Mouse (Mus musculus) E14TG2a.4 (cell line): ENCODE measurements around the gene Kcnip4.

Source experiments
- CTCF ChIP-seq: conservative IDR thresholded peaks from 2 replicates; pipeline ENCODE4 v1.5.1; 2014; ENCODE audit warnings: low read length
- NANOG ChIP-seq: IDR thresholded peaks from 2 replicates; pipeline ENCODE4 v1.6.1; 2014; ENCODE audit warnings: borderline replicate concordance, low read length, mixed read lengths
- POU5F1 ChIP-seq: IDR thresholded peaks from 2 replicates; pipeline ENCODE4 v1.6.1; 2014; ENCODE audit warnings: low read length, borderline replicate concordance

DNA sequence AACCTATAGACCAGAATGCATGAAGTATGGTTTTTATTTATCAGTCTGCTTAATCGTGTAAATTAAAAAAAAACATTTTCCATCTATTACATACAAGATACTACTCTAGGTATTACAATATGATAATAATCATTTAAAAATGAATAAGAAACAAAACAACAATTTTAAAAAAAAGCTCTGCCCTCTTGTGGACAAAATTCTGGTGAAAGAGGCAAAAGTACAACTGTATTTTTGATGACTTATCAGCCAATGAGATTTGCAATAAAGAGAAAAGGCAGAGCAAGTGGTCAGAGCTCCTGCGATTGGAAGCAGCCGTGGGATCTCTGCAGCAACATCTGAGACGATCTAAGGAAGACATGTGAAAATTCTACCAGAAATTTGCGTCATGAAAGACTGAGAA, 172.6 kb downstream of the Kcnip4 start:
- TF ChIP-seq CTCF, result no peak
- TF ChIP-seq NANOG, result no peak
- TF ChIP-seq POU5F1, result no peak
